Mouse (Mus musculus): ENCODE measurements around the gene Tnfsf12.
"Not testable (repeated sequence)": the region's sequence is repeated elsewhere in the genome, so short reads cannot be mapped to it uniquely, and the experiment has no call there.

The Tnfsf12 gene

DNA sequence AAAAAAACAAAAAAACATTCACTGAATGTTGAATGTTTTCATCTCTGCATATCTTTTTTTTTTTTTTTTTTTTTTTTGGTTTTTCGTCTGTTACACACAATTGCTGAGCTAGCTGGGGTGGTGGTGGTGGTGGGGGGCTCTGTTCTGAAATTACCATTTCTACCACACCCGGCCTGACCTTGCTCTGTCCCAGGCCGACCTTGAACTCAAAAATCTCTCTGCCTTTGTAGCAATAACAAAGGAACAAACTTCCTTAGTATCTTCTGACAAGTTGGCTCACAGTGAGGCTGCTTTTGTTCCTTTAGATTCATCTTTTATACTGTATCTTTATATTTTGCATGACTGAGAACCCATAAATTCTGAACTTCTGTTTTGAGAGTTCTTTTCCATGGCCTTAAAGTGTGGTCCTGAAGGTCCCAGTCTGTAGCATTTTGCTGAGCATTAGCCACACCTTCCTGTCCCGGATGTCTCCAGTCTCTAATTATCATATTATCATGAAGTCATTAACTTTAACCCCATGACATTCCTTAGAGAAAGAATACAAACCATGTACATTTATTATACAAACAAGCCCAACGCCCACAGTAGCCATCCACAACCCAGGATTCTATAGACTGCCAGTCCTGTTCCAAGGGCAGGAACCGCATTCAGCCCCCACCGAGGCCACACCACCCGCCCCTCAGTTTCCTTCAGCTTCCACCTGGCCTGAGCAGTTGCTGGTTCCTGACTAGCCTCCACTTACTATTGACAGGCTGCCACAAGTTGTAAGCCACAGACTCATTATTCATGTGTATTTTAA is 8.4 kb upstream of the Tnfsf12 start:
- no peak for DNase-seq

DNA sequence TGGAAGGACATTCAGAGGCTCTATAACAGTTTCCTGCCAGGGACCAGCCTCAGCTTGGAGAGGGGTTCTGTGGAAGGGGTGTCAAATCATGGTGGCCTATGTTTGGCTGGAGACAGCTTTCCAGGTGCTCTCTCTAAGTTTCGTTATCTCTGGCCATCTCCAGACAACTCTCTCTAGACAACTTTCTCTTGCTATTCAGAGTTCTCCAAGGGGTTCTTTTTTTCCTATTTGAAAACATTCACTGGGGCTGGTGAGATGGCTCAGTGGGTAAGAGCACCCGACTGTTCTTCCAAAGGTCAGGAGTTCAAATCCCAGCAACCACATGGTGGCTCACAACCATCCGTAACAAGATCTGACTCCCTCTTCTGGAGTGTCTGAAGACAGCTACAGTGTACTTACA is 7.7 kb upstream of the Tnfsf12 start:
- DNase-seq = not testable (repeated sequence)

DNA sequence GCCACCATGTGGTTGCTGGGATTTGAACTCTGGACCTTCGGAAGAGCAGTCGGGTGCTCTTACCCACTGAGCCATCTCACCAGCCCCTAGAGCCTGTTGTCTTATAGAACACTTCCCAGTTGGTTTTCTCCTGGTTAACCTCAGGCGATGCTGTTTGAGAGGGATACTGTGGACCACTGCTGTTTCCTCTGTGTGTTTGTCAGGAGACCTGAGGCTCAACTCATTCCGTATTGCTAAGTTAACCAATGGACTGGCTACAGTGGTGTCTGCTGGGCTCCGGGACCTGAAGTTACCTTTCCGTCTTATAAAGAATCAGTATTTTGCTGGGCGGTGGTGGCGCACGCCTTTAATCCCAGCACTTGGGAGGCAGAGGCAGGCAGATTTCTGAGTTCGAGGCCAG is 7.2 kb upstream of the Tnfsf12 start:
- DNase-seq = not testable (repeated sequence)

DNA sequence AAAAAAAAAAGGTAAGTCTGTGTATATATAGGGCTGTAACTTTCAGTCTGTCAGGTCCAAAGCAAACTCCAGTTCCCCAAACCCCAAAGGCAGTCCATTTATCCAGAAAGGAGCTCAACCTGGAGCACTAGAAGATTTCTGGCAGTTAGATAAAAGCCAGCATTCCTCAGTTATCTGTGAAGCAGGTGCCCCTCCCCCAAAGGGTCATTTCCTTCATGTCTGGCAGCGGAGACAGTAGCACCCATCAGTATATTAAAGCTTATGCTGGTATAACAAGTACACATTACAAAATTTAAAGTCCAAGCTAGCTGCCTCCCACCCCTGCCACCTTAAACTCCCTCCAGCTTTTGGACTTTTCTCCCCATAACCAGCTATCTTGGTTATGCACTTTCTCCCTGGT is 3.9 kb upstream of the Tnfsf12 start:
- DNase-seq = no peak

DNA sequence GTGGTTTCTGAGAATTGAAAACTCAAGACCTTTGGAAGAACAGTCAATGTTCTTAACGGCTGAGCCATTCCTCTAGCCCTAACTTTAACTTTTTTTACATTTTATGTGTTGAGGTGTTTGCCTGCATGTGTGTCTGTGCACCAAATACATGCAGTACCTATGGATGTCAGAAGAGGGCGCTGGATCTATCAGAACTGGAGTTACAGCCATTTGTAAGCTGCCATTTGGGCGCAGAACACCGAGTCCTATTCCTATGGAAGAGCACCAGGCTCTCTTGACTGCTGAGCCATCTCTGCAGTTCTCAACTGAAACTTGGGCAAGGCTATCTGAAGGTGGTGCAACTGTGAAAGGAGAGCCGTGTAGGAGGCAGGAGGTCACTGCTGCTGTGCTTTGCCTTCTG is 2.9 kb upstream of the Tnfsf12 start:
- no peak for DNase-seq

DNA sequence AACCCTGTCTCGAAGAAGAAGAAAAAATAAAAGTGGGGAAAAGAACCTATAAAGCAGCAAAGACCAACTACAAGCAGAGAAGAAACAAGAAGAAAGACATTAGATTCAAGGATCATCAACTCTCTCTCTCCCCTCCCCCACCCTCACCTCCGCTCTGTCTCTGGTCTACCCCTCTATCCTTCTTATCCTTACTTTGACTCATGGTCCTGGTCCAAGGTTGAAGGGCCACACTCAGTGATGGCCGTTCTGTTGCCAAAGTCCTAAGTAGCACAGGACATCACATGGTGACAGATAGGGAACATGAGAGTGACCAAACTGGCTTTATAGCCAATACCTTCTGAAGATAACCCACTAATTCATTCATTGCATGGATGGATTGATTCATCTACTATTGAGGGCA is 1.7 kb upstream of the Tnfsf12 start:
- no peak for DNase-seq

DNA sequence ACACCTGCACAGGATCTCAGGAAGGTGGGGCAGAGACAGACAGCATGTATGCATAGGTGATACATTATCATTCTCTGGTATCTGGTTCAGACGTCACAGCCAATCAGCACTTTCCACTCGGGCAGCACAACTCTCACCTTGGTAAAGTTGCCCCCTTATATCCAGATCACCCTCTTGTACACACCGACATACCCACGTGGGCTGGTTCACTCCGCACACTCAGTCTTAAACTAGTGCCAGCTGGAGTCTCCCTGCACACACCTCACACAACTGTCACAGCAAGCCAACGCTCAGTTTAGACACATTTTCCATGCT is 646 bp downstream of the Tnfsf12 start:
- no peak for DNase-seq

DNA sequence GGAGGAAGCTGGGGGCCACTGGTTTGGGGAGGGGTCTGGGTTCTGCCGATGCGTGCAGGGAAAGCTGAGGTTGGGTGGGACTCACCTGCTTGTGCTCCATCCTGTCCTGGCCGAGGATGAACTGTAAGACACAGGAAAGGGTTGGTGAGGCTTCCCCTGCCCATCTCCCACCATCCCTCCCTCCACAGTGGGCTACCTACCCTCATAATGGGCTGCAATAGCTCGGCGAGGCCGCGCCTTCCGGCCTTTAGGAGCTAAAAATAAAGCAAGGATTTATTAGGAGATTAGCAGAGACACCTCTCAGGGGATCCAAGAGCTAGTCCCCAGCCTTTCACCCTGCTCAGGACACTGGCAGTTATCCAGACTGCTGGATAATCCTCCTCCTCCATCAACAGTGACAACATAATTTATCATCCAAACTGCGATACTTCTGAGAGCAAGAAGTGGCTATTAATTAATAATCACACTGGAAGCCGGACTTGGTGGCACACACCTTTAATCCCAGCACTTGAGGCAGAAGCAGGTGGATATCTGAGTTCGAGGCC is 2.2 kb downstream of the Tnfsf12 start:
- DNase-seq = no peak

DNA sequence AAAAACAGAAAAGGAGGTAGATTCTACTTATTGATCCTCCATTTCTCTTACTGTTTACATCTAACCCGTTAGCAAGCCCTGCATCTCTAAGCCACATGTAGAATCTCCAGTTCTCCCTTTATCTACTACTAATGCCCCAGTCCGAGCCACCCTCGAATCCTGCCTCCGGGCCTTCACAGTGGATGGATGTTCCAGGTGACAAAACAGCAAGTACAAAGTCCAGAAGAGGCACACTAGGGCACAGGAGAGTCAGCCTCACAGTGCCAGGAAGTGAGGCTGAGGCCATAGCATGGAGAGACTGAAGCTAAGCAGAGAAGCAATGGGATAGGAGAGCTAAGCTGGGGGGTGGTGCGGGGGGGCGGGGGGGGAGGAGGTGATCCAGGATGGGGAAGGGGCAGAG is 2.8 kb downstream of the Tnfsf12 start:
- no peak for DNase-seq

DNA sequence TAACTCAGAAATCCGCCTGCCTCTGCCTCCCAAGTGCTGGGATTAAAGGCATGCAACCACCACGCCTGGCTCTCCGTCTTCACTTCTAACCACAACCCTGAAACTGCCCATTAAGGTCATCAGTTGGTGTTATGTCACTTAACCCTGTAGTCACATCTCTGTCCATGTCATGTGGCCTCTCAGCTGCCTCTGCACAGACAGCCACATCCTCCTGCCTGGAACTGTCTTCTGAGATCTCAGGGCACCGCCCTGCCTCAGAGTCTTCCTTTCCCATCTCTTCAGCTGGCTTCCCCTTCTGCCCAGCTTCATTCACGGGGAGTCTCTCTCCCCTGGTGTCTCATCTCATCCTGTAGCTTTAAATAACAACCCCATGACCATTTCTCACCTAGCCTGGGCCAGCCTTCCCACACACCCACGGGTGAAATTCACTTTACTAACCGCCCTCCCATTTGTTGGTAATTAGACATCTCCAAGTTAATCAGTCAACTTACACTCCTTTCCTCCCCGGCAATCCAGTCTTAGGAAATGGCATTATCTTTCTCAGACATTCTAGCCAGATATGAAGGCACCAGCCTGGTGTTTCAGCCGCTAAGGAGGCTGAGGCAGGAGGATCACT is 3.3 kb downstream of the Tnfsf12 start:
- DNase-seq = no peak

DNA sequence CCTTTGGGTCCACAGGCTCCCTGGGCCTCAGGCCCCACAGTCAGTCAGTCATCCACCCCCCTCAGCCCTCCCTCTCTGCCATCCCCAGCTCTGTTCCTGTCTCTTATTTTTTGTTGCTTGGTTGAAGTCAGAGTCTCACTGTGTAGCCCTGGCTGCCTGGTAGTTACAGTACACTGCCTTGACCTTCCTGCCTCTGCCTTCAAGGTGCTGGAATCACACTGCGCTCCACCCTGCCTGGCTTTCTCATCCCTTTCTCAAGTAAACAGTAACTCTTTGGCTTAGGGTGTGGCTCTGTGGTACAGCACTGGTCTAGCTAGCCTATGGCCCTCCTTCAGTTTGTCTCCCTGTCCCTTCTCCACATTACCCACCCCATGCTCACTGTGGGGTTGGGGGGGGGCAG is 5.8 kb downstream of the Tnfsf12 start:
- no peak for DNase-seq

DNA sequence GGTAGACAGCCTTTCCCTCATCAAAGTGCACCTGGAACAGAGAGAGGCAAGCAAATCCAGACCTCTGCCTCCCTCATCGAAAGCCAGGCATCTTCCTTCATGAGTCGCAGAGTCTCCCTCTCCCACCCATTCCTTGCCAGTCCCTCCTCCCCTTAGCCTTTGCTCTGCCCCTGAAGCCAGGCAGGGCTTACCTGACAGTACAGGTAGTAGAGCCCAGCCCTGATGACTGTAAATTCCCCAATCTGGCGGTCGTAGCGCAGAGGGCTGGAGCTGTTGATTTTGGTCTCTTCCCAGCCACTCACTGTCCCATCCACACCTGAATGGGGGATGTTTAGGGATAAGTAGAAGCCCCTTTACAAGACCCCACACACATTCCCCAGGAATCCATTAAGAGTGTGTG is 8.6 kb downstream of the Tnfsf12 start:
- DNase-seq = no peak

DNA sequence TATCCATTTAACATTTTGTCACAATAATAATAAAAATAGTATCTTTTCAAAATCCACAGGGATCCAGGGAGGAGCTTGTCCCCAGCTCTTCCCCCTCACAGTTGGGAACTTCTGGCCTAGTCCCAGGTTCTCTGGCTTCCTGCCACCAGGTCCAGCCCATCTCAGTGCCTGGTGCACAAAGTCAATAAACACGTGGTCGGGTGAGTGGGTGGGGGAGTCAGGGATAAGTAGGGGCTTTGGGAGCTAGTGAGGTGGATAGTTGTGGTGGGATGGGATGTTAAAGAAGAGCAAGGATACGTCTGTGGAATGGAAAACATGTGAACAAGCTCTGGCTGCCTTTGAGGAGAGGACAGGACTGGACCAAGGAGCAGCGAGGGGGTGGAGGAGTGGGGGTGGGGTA is 9.3 kb downstream of the Tnfsf12 start:
- peak; percentile 79 for DNase-seq

DNA sequence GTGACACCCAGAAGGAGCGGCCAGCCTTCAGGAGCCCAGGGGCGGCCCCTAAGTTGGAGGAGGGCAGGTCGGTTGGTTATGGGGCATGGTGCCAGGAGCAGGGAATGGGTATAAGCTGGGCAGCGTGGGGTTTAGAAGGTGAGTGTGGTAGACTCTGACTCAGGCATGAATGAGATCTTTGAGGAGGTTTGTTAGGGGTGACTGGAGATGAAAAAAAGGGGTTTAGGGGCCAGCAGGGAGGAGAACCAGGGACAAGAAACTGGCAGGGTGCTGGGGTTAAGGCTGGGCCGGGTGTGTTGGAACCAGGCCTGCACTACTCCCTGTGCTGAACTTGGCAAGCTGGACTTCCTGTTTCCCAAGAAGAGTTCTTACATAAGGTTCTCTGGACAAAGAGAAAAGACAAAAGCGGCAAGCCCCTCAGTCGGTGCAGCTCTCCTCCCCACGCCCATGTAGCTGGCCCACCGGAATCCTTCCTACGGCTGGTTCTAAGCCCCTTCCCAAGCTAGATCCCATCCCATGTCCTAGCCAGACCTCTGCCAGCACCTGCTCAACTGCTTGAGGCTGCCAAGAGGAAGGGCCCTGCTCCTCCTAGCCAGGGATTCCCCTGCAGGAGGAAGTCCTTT is 10.0 kb downstream of the Tnfsf12 start, which contains the start of gene Tnfsf13:
TSS of gene Tnfsf13 (minus strand) at position 259 of the 623 bp plus-strand sequence.
- peak; percentile 92 for DNase-seq

DNA sequence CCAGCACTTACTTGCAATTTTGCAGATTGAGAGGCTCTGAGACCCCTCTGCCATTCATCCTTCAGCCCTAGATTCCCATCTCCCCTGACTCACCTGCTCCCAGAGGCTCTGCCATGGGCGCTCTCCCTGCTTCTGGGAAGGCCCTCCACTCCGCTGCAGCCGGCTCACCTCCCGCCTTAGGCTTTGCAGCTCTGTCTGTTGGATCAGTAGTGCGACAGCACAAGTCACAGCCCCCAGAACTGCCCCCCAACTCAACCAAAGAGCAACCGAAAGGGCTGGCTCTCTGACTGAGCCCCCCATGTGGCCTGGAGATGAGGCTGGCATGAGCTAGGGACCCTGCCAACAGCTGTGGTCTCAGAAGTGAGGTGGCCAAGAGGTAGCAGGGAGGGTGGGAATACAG is 10.7 kb downstream of the Tnfsf12 start:
- peak; percentile 58 for DNase-seq

DNA sequence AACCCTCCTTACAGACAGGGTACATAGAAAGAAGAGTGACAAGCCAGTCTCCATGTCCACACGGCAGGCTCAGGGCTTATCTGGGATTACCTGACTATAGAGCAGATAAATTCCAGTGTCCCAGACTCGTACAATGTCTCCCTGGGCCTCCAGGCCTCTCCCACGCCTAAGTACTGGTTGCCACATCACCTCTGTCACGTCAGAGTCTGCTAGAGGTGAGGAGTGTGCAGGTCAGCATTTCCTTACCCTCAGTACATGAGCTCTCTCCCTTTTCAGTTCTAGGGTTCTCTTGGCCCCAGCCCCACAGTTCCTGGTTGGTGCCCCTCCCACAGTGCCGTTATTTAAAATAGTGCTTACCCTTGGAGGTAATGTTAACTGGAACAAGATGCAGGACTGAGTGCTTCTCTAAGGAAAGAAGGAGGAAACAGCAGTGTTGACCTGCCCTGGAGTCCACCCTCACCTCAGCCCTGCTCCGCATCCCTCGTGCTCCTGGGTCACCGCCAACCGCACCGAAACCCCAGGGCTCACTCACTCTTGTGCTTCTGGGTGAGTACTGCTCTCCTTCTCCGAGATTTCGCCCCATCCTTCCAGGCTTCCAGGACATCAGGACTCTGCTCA is 11.4 kb downstream of the Tnfsf12 start:
- DNase-seq = peak; percentile 59

DNA sequence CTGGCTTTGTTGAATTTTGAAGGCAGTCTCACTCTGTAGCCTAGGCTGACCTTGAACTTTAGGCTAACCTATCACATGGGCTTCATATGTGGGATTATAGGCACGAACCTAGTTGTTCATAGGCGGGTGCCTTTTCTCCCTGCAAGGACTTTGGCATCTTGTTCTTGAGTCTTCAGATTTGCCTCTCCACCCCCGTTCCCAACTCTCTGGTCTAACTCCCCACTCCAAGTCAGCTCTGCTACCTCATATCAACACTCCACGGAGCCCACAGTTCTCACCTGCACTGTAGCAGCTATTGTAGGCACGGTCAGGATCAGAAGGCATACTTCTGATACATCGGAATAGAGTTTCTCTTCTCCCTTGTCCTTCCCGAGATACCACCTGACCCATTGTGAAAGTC is 12.1 kb downstream of the Tnfsf12 start:
- DNase-seq = no peak

DNA sequence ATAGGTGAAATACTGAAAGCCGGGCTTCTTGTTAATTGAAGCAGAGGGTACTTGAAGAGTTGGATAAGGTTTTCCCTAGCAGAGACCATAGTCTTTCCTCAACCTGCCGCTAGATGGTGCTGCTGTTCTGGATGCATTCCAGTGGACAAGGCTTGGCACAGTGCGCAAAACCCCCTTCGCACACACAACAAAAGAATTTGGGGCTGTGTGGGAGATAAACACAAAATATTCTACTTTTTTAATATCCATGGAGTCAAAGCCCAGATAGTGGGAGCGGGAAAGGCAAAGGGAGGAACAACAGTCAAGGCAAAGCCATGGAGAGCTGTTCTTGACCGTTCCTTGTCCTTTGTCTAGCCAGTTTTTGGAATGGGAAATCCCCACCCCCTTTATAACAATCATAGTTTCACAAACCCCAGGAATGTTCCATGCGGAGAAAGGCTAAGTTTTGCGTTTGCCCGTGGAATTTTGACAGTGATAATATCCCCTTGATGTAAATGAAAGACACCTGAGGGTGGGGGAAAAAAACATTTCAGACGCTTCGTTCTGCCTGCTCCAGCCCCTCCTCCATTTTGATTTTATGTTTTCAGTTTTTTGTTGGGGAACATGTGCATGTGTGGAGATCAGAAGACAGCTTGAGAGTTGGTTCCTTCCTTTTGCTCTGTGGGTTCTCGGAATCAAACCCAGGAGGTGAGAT is 12.7 kb downstream of the Tnfsf12 start:
- DNase-seq = peak; percentile 82

DNA sequence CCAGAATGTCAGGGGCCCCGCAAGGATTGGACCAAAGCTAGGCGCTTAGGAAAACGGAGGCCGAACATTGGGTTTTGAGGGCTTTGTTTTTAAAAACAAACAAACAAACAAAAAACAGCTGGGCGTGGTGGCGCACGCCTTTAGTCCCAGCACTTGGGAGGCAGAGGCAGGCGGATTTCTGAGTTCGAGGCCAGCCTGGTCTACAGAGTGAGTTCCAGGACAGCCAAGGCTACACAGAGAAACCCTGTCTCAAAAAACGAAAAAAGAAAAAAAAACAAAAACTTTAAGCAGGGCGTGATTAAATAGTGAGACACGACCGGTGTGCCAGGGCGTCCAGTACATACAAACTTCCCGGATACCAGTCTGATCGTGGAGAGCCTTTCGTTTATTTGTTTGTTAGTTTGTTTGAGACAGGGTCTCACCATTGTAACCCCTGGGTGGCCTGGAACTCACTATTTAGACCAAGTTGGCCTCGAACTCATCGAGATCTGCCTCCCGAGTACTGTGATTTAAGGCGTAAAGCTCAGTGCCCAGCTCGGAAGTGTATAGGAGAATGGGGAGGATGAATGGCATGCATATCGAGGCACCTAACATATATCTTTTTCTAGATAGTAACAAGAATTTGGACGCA is 13.3 kb downstream of the Tnfsf12 start:
- no peak for DNase-seq

DNA sequence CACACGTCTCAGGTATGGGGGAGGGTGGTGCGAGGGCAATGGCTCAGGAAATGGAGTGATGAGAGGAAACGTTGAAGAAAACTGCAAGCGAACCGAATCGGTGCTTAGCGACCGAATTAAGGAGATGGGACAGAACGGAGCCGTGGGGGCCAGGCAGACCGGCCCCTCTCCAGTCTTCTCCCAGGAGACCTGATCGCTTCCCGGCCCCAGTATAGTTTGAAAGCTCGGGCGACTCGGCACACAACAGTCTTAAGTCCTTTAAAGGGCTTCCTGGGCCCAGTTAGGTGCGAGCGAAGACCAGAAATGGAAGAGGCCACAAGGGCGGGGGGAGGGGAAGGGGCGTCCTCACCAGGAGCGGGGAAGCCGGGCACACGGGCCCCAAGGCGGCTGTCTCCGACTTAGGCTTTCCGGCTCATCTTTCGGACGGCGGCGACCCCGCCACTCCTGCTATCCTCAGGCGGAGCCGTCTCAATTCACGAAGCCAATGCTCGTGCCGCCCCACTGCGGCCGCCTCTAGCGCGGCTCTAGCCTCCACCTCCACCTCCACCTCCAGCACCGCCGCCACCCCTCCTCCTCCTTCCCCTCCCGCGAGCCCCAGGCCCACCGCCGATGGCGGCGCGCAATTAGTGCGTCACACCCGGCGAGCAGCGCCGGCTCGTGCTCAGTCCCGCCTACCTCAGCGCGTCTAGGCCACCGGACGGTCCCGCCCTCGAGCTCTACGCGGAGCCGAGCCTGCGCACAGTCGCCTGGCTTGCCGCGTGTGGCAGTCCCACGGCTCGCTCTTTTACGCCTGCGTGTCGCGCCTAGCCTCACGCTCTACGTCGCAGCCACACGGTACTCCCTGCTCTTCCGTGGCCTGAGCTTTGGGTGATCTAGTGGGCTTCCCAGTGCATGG is 14.1 kb downstream of the Tnfsf12 start, which contains the start of gene Senp3:
TSS of gene Senp3 (minus strand) at position 771 of the 895 bp plus-strand sequence.
- peak; percentile 98 for DNase-seq

DNA sequence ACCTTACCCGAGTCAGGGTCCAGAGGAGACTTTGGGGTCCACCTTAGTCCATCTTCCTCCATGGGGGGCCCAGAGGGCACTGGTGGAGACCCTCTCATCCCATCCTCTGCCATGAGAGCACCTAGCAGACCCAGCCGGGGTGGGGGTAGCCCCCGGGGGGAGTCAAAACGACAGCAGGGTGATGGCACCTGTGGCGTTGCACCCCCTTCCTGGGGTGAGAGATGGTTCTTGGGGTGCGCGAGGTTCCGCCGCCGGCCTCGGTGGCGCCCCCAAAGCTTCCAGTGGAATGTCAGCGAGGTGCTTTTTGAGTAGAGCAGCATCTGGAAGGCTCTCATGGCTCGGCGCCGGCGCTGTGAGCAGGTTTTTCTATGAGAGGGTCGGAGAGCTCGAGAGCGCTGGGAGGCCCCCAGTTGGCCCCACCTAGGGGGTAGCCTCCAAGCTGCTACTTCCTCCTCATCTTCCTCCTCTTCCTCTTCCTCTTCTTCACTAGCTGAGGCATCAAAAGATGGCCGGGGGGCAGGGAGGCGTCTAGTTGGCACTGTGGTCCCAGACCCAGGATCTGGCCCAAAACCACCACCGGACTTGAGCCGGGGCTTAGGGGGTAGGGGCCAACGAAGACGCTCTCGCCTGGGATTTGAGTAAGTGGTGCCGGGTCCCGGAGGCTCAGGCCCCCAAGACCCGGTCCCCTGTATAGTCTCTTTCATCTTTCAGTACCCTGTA is 15.4 kb downstream of the Tnfsf12 start:
- peak; percentile 71 for DNase-seq
